Mouse (Mus musculus): ENCODE data around the gene Chrna5.

GRCm38 (mm10) chr9:54980674-54981073 lies at the start of gene Chrna5:
- TF ChIP-seq CTCF (IDR thresholded peaks at IDR 0.05; ENCODE audit: borderline replicate concordance, extremely low read depth, insufficient read depth, insufficient read length) (no peak), POLR2A (IDR thresholded peaks at IDR 0.05; ENCODE audit: borderline replicate concordance, extremely low read depth, insufficient read depth, insufficient read length, poor library complexity, severe bottlenecking) (no peak)

All from brain, embryonic 14.5 days (tissue).